Mouse (Mus musculus): Measurements from ENCODE around the gene Zdhhc19.

DNA sequence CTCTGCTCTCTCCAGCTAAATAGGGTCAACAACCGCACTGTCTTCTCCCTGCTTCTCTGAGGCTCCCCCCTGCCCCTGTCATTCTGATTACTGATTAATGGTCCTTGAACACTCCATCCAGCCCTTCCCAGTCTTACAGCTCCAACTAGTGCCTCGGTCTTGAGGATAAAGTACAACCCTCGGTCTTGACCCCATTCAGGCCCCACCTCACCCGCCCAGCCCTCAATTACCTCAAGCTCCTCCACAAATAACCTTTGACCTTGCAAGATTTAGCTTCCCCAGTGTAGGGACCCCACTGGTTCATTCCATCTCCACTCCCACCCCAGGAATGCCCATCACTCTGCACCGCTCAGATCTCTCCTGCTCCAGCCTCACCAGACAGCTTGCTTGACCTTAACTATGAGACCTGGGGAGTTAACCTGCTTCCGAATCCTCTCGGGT is 11.6 kb upstream of the Zdhhc19 start:
- no peak for TF ChIP-seq CTCF (IDR thresholded peaks at IDR 0.05; ENCODE audit: control insufficient read depth, insufficient read depth, insufficient read length)
- no peak for TF ChIP-seq CEBPB (IDR thresholded peaks at IDR 0.05; ENCODE audit: low read depth)
- TF ChIP-seq USF1 (IDR thresholded peaks at IDR 0.05; ENCODE audit: low read depth) = no peak
- TF ChIP-seq MYOG (IDR thresholded peaks at IDR 0.05; ENCODE audit: control insufficient read depth, extremely low read depth, insufficient read length) = no peak
- TF ChIP-seq MAX (IDR thresholded peaks at IDR 0.05) = no peak
- TF ChIP-seq MYOD1 (IDR thresholded peaks at IDR 0.05; ENCODE audit: control insufficient read depth, insufficient read length, low read depth) = no peak
- TF ChIP-seq FOSL1 (IDR thresholded peaks at IDR 0.05; ENCODE audit: insufficient read depth, low read length, poor library complexity, severe bottlenecking) = no peak
